Mouse (Mus musculus) midbrain, embryonic 15.5 days (tissue): ENCODE measurements around the gene Fgd5. TPM values are rescaled to one million over a fixed set of nuclear protein-coding genes. Genes with fewer than 3 reads are reported as not detected.
A peak's percentile ranks its signal among the peaks of the same experiment; 100 is the strongest.

ENCODE experiments used
- ATAC-seq: fragments of 200-750 bp; cut with Nextera tagmentation; replicated peaks from 2 replicates; pipeline ENCODE4 v1.8.0; 2017; ENCODE audit warnings: moderate TSS enrichment
- H3K27ac ChIP-seq: fragments of 300-500 bp; sonication (generic); 2 replicates; pipeline ENCODE4 v1.5.1; 2015; ENCODE audit warnings: mild to moderate bottlenecking, inconsistent platforms
- H3K27me3 ChIP-seq: fragments of 300-500 bp; sonication (generic); replicated peaks from 2 replicates; pipeline ENCODE4 v1.6.1; 2015; ENCODE audit warnings: inconsistent platforms
- H3K36me3 ChIP-seq: fragments of 300-500 bp; sonication (generic); replicated peaks from 2 replicates; pipeline ENCODE4 v1.6.1; 2015; ENCODE audit warnings: inconsistent platforms
- H3K4me1 ChIP-seq: fragments of 300-500 bp; sonication (generic); 2 replicates; pipeline ENCODE4 v1.6.1; 2015; ENCODE audit warnings: inconsistent platforms
- H3K4me2 ChIP-seq: fragments of 300-500 bp; sonication (generic); 2 replicates; pipeline ENCODE4 v1.6.1; 2015; ENCODE audit warnings: inconsistent platforms, mild to moderate bottlenecking, moderate library complexity
- H3K4me3 ChIP-seq: fragments of 300-500 bp; sonication (generic); 2 replicates; pipeline ENCODE4 v1.5.1; 2015; ENCODE audit warnings: mild to moderate bottlenecking, inconsistent platforms
- H3K9ac ChIP-seq: fragments of 300-500 bp; sonication (generic); 2 replicates; pipeline ENCODE4 v1.6.1; 2015; ENCODE audit warnings: mild to moderate bottlenecking, inconsistent platforms
- H3K9me3 ChIP-seq: fragments of 300-500 bp; sonication (generic); 2 replicates; pipeline ENCODE4 v1.6.1; 2016; ENCODE audit warnings: inconsistent platforms
- WGBS: fragments of 180-500 bp; shearing (Covaris S2); methylation state at CpG from one replicate; pipeline ENCODE4 v1.1.7; 2015; ENCODE audit warnings: mixed read lengths; 5-methylcytosine and 5-hydroxymethylcytosine counted together
- polyA plus RNA-seq: library from polyadenylated mRNA; unstranded; fragments of >200 nt; fragmentation: Nextera tagmentation; extraction: Ambion mirVana; gene quantifications from 2 replicates; pipeline ENCODE4 v1.2.1, GENCODE M21; 2015

Fgd5 gene
- polyA plus RNA-seq, 1 experiment from 2014 or later: 10.4 TPM

DNA sequence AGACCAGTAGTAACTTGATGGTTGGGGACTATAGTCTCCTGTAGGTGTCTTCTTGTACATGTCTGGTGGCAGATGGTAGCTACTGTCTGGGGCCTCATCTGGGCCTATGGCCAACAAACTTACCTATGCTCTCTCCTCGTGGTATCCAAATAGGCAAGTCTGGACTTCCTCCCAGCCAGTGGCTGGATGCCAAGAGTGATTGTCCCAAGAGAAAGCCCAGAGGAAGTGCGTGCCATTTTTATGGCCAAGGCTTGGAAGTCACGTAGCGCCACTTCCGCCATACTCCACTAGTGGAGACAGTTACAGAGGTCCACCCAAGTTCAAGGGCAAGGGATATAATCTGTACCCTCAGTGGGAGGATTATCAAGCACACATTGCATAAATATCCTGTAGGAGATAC, 62.6 kb downstream of the Fgd5 start:
- Histone ChIP-seq H3K4me2 (no peak overlapping the region), H3K4me1 (no peaks in the 10 kb centered on the region), H3K9ac (no peak overlapping the region), H3K27ac (no peak overlapping the region), H3K4me3 (no peak overlapping the region), H3K36me3 (no peaks in the 10 kb centered on the region), H3K9me3 (no peaks in the 10 kb centered on the region), H3K27me3 (no peaks in the 10 kb centered on the region)
- ATAC-seq: no peak
- 84% methylated on average over 5 of the region's 5 CpGs for WGBS

DNA sequence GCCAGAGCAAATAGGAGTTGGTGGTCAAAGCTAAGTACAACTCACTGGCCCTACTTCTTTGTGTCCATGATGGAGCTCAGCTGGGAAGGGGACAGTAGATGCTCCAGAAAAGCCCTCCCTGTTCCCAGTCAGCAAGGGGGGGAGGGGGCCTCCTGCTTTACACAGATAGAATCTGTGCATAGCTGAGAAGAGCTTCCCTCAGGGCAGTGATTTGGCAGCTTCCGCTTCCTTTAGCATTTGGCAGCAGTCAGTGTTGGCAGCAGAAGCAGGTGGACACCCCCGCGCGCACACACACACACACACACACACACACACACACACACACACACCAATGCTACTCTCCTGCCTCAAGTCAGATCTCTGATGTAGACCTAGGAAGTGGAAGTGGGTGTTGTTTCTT, 63.4 kb downstream of the Fgd5 start:
- Histone ChIP-seq H3K4me2 (no peak overlapping the region), H3K9ac (no peak overlapping the region), H3K27ac (no peak overlapping the region), H3K4me1 (no peaks in the 10 kb centered on the region), H3K36me3 (no peaks in the 10 kb centered on the region), H3K4me3 (no peak overlapping the region), H3K9me3 (no peaks in the 10 kb centered on the region), H3K27me3 (no peaks in the 10 kb centered on the region)
- ATAC-seq: no peak
- WGBS: 92% methylated on average over 4 of the region's 4 CpGs

DNA sequence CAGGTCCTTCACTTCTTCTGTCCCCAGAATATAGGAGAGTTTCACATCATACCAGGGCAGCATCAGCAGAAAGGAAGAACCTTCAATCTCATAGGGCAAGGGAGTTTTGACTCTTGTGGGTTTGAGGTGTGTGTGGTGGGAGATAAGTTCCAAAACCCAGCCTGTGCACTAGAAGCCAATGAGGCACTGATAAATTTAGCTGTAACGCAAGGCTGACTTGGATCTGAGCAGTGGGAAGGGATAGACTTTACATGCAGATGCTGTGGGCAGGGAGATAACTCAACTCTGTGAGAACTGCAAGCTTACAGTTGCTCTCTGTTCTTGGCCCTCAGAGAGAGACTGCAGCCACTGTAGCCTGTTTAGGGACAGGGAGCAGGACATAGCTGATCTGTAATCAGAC, 64.2 kb downstream of the Fgd5 start:
- Histone ChIP-seq H3K36me3 (no peaks in the 10 kb centered on the region), H3K27ac (no peak overlapping the region), H3K9ac (no peak overlapping the region), H3K4me2 (no peak overlapping the region), H3K27me3 (no peaks in the 10 kb centered on the region), H3K9me3 (no peaks in the 10 kb centered on the region), H3K4me1 (no peaks in the 10 kb centered on the region), H3K4me3 (no peak overlapping the region)
- 83% methylated on average over 1 of the region's 1 CpGs for WGBS
- ATAC-seq: no peak

DNA sequence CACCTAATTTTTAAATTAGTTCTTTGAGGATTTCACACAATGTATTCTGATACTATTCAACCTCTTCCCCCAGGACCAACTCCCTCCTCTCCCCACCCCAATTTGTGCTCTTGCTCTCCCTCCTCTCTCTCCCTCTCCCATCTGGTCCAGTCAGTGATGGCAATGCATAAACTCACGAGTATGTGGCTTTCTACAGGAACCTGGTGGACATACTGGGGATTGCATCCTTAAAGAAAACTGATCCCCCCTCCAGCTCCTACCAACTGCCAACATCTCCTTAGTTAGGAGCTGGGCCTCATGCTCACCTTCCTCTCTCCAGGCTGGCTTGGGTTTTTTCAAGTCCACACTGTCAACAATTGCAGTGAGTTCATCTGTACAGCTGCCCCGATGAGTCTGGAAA, 79.1 kb downstream of the Fgd5 start:
- no peak overlapping the region for H3K4me3 ChIP-seq
- WGBS: 51% methylated on average over 2 of the region's 2 CpGs
- no peaks in the 10 kb centered on the region for H3K36me3 ChIP-seq
- H3K4me2 ChIP-seq: no peak overlapping the region
- no peak overlapping the region for H3K27ac ChIP-seq
- no peaks in the 10 kb centered on the region for H3K27me3 ChIP-seq
- H3K4me1 ChIP-seq: no peaks in the 10 kb centered on the region
- no peak overlapping the region for H3K9ac ChIP-seq
- no peak for ATAC-seq
- H3K9me3 ChIP-seq: no peaks in the 10 kb centered on the region

DNA sequence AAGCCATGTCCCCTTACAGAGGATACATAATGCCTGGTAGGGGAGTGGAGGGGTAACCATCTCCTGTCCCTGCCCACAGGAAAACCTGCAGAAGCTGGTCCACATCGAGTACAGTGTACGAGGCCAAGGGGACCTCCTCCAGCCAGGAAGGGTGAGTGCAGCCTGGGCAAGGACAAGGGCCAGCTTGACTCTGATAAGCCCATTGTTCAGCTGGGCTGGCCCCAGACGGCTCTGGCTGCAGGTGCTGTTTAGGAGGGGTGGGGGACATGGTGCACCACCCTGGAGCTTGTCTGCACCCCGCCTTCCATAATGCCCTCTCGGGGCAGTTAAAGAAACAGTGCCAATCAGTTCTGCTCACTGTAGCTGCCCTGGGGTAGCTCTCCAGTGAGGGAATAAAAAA, 83.0 kb downstream of the Fgd5 start:
- Histone ChIP-seq H3K9me3 (no peaks in the 10 kb centered on the region), H3K4me3 (no peak overlapping the region), H3K4me2 (no peak overlapping the region), H3K27ac (no peak overlapping the region), H3K27me3 (no peaks in the 10 kb centered on the region), H3K4me1 (no peaks in the 10 kb centered on the region), H3K36me3 (no peaks in the 10 kb centered on the region), H3K9ac (no peak overlapping the region)
- ATAC-seq: no peak
- whole genome bisulfite sequencing: 51% methylated on average over 5 of the region's 5 CpGs

DNA sequence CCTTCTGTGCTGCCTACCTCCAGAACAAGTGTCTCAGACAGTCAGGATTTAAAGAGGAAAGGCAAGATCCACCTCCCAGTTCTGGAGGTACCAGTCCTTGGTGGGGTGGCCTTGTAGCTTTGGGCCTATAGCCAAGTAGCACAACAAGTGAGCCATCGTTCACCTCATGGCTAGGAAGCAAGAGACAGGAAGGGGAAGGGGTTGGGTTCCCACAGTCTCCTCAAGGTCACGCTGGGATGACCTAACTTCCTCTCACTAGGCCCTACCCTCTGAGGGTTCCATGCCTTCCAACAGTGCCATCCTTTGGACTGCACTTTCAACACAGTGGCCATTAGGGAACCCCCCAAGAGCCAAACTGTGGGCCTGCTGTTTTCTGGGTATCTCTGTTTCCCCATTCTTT, 84.8 kb downstream of the Fgd5 start:
- no peaks in the 10 kb centered on the region for H3K27me3 ChIP-seq
- H3K36me3 ChIP-seq: no peaks in the 10 kb centered on the region
- no peak overlapping the region for H3K27ac ChIP-seq
- no peak overlapping the region for H3K9ac ChIP-seq
- peaks cover 2% of the 10 kb centered on the region; the same call in 1 of the 2 replicates for H3K4me1 ChIP-seq
- 93% methylated on average over 2 of the region's 2 CpGs for WGBS
- no peak for ATAC-seq
- H3K4me3 ChIP-seq: no peak overlapping the region
- no peak overlapping the region for H3K4me2 ChIP-seq
- H3K9me3 ChIP-seq: no peaks in the 10 kb centered on the region

DNA sequence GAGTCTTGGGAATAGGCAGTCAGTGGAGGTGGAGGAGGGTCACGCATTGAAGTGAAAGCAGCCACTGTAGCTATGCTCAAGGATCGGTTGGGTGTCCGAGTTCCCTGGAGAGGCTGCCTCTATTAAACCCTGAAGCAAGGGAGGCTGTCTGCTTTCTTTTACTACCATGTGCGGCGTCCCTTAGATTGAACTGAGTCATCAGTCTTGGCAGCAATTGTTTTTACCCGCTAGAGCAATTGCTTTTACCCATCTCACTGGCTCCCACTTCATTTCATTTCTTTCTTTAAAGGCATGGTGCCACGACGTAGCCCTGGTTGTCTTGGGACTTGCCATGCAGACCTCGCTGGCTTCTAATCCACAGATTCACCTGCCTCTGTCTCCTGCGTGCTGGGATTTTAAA, 85.4 kb downstream of the Fgd5 start:
- Histone ChIP-seq H3K4me1 (peaks cover 2% of the 10 kb centered on the region; the same call in 1 of the 2 replicates), H3K4me2 (no peak overlapping the region), H3K27me3 (no peaks in the 10 kb centered on the region), H3K4me3 (no peak overlapping the region), H3K9ac (no peak overlapping the region), H3K36me3 (no peaks in the 10 kb centered on the region), H3K27ac (no peak overlapping the region), H3K9me3 (no peaks in the 10 kb centered on the region)
- no peak for ATAC-seq
- 76% methylated on average over 10 of the region's 10 CpGs for whole genome bisulfite sequencing

DNA sequence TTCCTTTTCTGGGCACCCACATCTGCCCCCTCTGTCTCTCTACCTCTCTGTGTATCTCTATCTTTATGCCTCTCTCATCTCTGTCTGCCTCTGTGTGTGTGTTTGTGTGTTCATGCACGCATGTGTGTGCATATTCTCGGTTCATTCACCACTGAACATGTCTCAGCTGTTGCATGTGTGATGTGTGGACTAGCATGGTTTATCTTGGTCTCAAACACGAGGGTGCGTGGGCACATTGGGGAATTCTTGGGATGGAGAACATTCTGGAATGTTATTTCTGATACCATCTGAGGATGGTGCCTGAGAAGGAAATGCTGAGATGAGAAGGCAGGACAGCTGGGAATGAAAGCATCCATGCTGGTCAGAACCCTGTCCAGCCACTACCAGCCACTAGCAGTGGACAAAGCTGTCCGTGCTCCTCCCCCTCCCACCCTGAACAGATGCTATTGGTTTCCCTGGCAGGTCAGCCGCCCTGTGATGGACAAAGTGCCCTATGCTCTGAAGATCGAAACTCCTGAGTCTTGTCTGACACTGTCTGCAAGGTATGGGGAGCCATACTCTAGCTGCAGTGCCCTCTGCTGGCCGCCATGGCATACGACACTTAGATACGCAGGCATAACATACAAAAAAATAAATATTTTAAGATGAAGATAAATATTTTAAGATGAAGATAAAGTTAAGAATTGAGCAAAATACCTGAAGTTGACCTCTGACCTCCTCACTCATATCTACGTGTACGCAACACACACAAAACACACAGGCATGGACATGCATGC, 87.2 kb downstream of the Fgd5 start:
- 52% methylated on average over 12 of the region's 12 CpGs for WGBS

DNA sequence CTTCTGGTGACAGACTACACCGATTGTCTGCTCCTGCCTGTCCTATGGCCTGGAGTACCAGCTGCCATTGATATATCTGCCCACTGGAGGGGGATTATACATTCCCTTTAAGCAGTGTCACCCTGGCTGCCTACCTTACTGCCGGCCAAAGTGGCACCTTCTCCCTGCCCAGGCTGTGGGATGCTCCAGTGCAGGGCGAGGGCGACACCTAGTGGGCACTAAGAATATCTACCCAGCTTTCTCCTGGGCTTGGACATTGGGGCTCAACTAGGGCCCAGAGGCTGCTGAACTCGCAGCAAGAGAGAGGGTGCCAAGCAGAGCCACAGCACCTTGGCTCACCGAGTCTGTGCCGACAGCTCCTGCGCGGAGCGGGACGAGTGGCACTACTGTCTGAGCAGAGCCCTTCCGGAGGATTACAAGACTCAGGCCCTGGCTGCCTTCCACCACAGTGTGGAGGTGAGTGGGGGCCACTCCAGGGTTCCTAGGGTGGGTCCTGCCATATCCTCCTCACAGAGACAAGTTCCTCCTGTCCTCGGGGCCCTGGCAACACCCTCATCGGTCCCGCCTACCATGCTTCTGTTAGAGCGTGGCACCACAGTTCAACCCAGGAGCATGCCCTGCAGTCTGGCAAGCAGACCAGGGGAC, 88.6 kb downstream of the Fgd5 start:
- peak; percentile 91 for ATAC-seq
- Histone ChIP-seq H3K4me3 (no peak overlapping the region), H3K9ac (no peak overlapping the region), H3K4me2 (no peak overlapping the region), H3K27ac (no peak overlapping the region), H3K9me3 (no peaks in the 10 kb centered on the region), H3K4me1 (peaks cover 2% of the 10 kb centered on the region; the same call in 1 of the 2 replicates), H3K36me3 (no peaks in the 10 kb centered on the region), H3K27me3 (no peaks in the 10 kb centered on the region)
- 33% methylated on average over 16 of the region's 16 CpGs for WGBS

More for the DNA sequence above, 87.2 kb downstream of the Fgd5 start:
- no peak for ATAC-seq
- Histone ChIP-seq H3K27me3 (no peaks in the 10 kb centered on the region), H3K4me2 (no peak overlapping the region), H3K4me3 (no peak overlapping the region), H3K4me1 (peaks cover 2% of the 10 kb centered on the region; the same call in 1 of the 2 replicates), H3K27ac (no peak overlapping the region), H3K9me3 (no peaks in the 10 kb centered on the region), H3K9ac (no peak overlapping the region), H3K36me3 (no peaks in the 10 kb centered on the region)

DNA sequence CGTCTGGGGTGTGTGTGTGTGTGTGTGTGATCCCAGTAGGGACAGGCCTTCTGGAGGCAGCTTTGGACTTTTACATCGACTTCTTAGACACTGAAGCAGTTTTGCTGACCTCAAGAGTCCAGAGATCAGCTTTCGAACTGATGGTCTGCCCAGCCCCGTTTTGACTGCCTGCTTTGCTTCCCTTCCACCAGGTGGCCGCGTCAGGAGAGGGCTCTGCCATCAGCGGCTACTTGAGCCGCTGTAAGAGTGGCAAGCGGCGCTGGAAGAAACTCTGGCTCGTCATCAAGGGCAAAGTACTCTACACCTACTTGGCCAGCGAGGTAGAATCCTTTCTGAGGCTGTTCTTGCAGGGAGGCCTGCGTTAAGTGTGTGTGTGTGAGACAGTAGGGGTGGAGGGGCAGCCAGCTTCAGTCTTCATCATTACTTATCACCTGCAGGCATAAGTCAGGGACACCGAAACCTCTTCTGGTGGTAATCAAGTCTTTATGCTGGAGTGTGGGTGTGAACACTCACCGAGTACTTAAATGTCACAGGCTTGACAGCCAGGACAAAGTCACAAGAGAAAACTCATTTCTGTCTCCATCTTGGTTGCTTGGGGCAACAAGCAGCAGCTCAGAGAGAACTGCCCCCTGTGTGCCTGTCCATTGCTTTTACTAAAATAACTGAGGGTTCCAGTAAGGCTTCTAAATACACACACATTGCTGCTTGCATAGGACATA, 92.6 kb downstream of the Fgd5 start:
- no peak for ATAC-seq
- no peak overlapping the region for H3K4me3 ChIP-seq
- H3K27ac ChIP-seq: no peak overlapping the region
- H3K4me1 ChIP-seq: peaks cover 2% of the 10 kb centered on the region; the same call in 1 of the 2 replicates
- no peaks in the 10 kb centered on the region for H3K36me3 ChIP-seq
- 49% methylated on average over 15 of the region's 15 CpGs for WGBS
- no peaks in the 10 kb centered on the region for H3K27me3 ChIP-seq
- no peak overlapping the region for H3K9ac ChIP-seq
- no peaks in the 10 kb centered on the region for H3K9me3 ChIP-seq
- H3K4me2 ChIP-seq: no peak overlapping the region

DNA sequence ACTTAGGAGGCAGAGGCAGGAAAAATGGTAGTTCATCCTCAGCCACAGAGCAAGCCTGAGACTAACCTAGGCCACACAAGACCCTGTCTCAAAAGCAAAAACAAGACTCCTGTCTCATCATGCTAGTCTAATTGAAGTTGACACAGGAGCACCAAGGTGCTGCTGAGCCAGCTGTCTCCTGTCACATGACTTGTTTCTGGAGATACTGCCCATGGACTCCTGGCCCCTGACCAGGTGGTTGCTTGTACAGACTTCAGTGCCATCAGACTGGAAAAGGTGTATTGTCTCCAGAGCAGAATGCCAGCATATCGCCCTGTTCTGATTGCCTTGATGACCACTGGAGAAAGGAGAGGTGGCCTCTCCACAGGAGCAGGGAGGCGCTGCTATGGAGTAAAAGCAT, 102.1 kb downstream of the Fgd5 start:
- H3K4me1 ChIP-seq: no peaks in the 10 kb centered on the region
- H3K27me3 ChIP-seq: no peaks in the 10 kb centered on the region
- H3K4me3 ChIP-seq: no peak overlapping the region
- no peak for ATAC-seq
- H3K9me3 ChIP-seq: no peaks in the 10 kb centered on the region
- no peak overlapping the region for H3K27ac ChIP-seq
- H3K36me3 ChIP-seq: no peaks in the 10 kb centered on the region
- 88% methylated on average over 2 of the region's 2 CpGs for WGBS
- H3K9ac ChIP-seq: no peak overlapping the region
- no peak overlapping the region for H3K4me2 ChIP-seq

DNA sequence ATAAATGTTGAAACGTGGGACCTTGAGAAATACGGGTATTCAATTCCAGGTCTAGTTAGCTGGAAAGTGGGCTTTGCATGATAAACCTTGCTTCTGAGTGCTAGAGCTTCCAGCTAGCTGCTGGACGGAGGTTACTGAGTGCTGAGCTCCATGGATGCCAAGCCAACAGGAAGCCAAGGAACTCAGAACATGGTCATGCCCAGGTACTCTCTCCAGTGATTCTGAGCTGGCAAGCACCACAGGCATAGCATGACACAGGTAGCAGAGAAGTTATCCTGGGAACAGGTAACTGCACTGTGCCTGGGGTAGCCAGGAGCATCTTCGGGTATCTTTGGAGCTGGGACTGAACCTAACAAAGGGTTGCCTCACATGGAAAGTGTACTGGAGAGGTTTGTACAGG, 104.1 kb downstream of the Fgd5 start:
- Histone ChIP-seq H3K27me3 (no peaks in the 10 kb centered on the region), H3K4me3 (no peak overlapping the region), H3K27ac (no peak overlapping the region), H3K4me1 (no peaks in the 10 kb centered on the region), H3K9me3 (no peaks in the 10 kb centered on the region), H3K9ac (no peak overlapping the region), H3K4me2 (no peak overlapping the region), H3K36me3 (no peaks in the 10 kb centered on the region)
- 84% methylated on average over 4 of the region's 4 CpGs for WGBS
- ATAC-seq: no peak
